Comparison of ENCODE assay signal across 24 mouse cellular contexts in genomic region chr5:48139488-48139862, GRCm38 (mm10).
A peak's percentile ranks its signal among the peaks of the same experiment; 100 is the strongest.
DNase-seq lines count a peak whose midpoint lies in the region; ATAC-seq and TF ChIP-seq lines count a peak whose summit lies in the region.
"Had no signal": no experiment of that assay in that cellular context is flagged by ENCODE, and none has a peak within 500 bp of the region (broad histone marks: within the 10 kb centered on the region; RNA-seq: fewer than 3 reads in every experiment).

No protein-coding gene starts in this region.

- peaks cover 30% of the 10 kb centered on the region for H3K27me3 ChIP-seq in forebrain, embryonic 11.5 days (ENCODE audit: control insufficient read depth, insufficient read depth, low read length)
- H3K27me3 ChIP-seq in forebrain, embryonic 14.5 days (replicated peaks; ENCODE audit: control insufficient read depth, insufficient read depth, low read length), result no peaks in the 10 kb centered on the region
- no peaks in the 10 kb centered on the region; the same call in 1 of the 2 replicates for H3K27me3 ChIP-seq in midbrain, embryonic 15.5 days (replicated peaks)
- H3K27me3 ChIP-seq in kidney, adult 2 months (replicated peaks; ENCODE audit: control insufficient read depth, insufficient read depth, low read length), result no peaks in the 10 kb centered on the region; the same call in 1 of the 2 replicates
- H3K27me3 ChIP-seq: embryonic facial prominence, embryonic 13.5 days; liver, embryonic 12.5 days; neural tube, embryonic 15.5 days had no signal

- intact Hi-C loops in gastrocnemius, postnatal 14 days (cut with DNase I; ENCODE audit: low total_unique reads), result no loop called here

- no peak for DNase-seq in forebrain, embryonic 11.5 days (ENCODE audit: low spot score)
- no peak for DNase-seq in forebrain, embryonic 14.5 days (ENCODE audit: low spot score)
- peak; percentile 61 for DNase-seq in brain, embryonic 14.5 days (ENCODE audit: low read depth)
- DNase-seq in embryo, embryonic 9.5 days (ENCODE audit: extremely low spot score), result peak; percentile 33
- DNase-seq in kidney, adult 2 months, result no peak
- no peak for DNase-seq in gastrocnemius, postnatal 14 days
- no peak for DNase-seq in gastrocnemius, postnatal 25 days
- DNase-seq: cerebellum, adult 11-12 months; cerebellum, adult 9-11 months; gastrocnemius, postnatal 36 days; heart, adult 18-20 months; kidney, postnatal 25 days; left cerebral cortex, postnatal 4 days; liver, postnatal 0 days; right cerebral cortex, adult 18-20 months; spleen, adult 18-20 months; thymus, postnatal 14 days had no signal

- H3K9me3 ChIP-seq in forebrain, embryonic 11.5 days (ENCODE audit: control insufficient read depth, low read length), result no peaks in the 10 kb centered on the region
- no peaks in the 10 kb centered on the region for H3K9me3 ChIP-seq in forebrain, embryonic 14.5 days (replicated peaks; ENCODE audit: control insufficient read depth, low read length)
- H3K9me3 ChIP-seq in midbrain, embryonic 15.5 days, result no peaks in the 10 kb centered on the region
- H3K9me3 ChIP-seq: embryonic facial prominence, embryonic 13.5 days; liver, embryonic 12.5 days; neural tube, embryonic 15.5 days had no signal

- H3K27ac ChIP-seq in forebrain, embryonic 11.5 days (ENCODE audit: low read depth, low read length), result no peak overlapping the region
- H3K27ac ChIP-seq in forebrain, embryonic 14.5 days (ENCODE audit: low read depth, low read length), result no peak overlapping the region
- H3K27ac ChIP-seq in midbrain, embryonic 15.5 days, result no peak overlapping the region
- H3K27ac ChIP-seq in kidney, adult 2 months (ENCODE audit: insufficient read depth, low read depth, low read length), result no peak overlapping the region
- H3K27ac ChIP-seq: embryonic facial prominence, embryonic 13.5 days; hindbrain, embryonic 14.5 days; liver, embryonic 12.5 days; neural tube, embryonic 15.5 days had no signal

- no peak for TF ChIP-seq CTCF in brain, embryonic 14.5 days (IDR thresholded peaks at IDR 0.05; ENCODE audit: borderline replicate concordance, extremely low read depth, insufficient read depth, insufficient read length)
- TF ChIP-seq CTCF in kidney, adult 2 months (conservative IDR thresholded peaks at IDR 0.05; ENCODE audit: insufficient read depth, insufficient read length, low read depth, low read length), result no peak

- no peaks in the 10 kb centered on the region for H3K36me3 ChIP-seq in forebrain, embryonic 11.5 days (ENCODE audit: control insufficient read depth, insufficient read depth, low read length)
- H3K36me3 ChIP-seq in forebrain, embryonic 14.5 days (ENCODE audit: control insufficient read depth, insufficient read depth, low read length), result no peaks in the 10 kb centered on the region
- H3K36me3 ChIP-seq in midbrain, embryonic 15.5 days (replicated peaks), result no peaks in the 10 kb centered on the region
- H3K36me3 ChIP-seq in kidney, adult 2 months (ENCODE audit: control insufficient read depth, insufficient read depth, low read length), result no peaks in the 10 kb centered on the region
- H3K36me3 ChIP-seq: embryonic facial prominence, embryonic 13.5 days; liver, embryonic 12.5 days; neural tube, embryonic 15.5 days had no signal

- H3K4me1 ChIP-seq in forebrain, embryonic 11.5 days (replicated peaks; ENCODE audit: control insufficient read depth, insufficient read depth, low read length), result peaks cover 3% of the 10 kb centered on the region
- no peaks in the 10 kb centered on the region for H3K4me1 ChIP-seq in forebrain, embryonic 14.5 days (ENCODE audit: control insufficient read depth, insufficient read depth, low read length)
- peaks cover 9% of the 10 kb centered on the region; the same call in 1 of the 2 replicates for H3K4me1 ChIP-seq in midbrain, embryonic 15.5 days
- no peaks in the 10 kb centered on the region for H3K4me1 ChIP-seq in kidney, adult 2 months (ENCODE audit: control insufficient read depth, insufficient read depth, low read length)
- H3K4me1 ChIP-seq: liver, embryonic 12.5 days had no signal

- WGBS in forebrain, embryonic 11.5 days, result 3% methylated on average over 6 of the region's 6 CpGs
- WGBS in forebrain, embryonic 14.5 days, result 2% methylated on average over 6 of the region's 6 CpGs
- WGBS in midbrain, embryonic 15.5 days, result 7% methylated on average over 6 of the region's 6 CpGs
- 69% methylated on average over 6 of the region's 6 CpGs for WGBS in kidney, adult 2 months

- ATAC-seq in forebrain, embryonic 11.5 days (replicated peaks; ENCODE audit: low FRiP score), result peak; percentile 63; the same call in 1 of the 2 replicates
- ATAC-seq in forebrain, embryonic 14.5 days, result no peak
- peak; percentile 40; the same call in 1 of the 2 replicates for ATAC-seq in midbrain, embryonic 15.5 days (replicated peaks)
- ATAC-seq: intestine, postnatal 0 days; liver, embryonic 12.5 days; liver, postnatal 0 days had no signal

- no peak overlapping the region for H3K4me3 ChIP-seq in forebrain, embryonic 11.5 days (ENCODE audit: low read depth, low read length)
- H3K4me3 ChIP-seq in forebrain, embryonic 14.5 days (ENCODE audit: low read depth, low read length), result no peak overlapping the region
- H3K4me3 ChIP-seq in midbrain, embryonic 15.5 days, result no peak overlapping the region
- no peak overlapping the region for H3K4me3 ChIP-seq in kidney, adult 2 months (ENCODE audit: insufficient read depth, low read depth, low read length)
- H3K4me3 ChIP-seq: embryonic facial prominence, embryonic 13.5 days; liver, embryonic 12.5 days; neural tube, embryonic 15.5 days had no signal

- H3K9ac ChIP-seq in forebrain, embryonic 11.5 days (ENCODE audit: low read length), result no peak overlapping the region
- H3K9ac ChIP-seq in forebrain, embryonic 14.5 days (ENCODE audit: low read length), result no peak overlapping the region
- no peak overlapping the region for H3K9ac ChIP-seq in midbrain, embryonic 15.5 days
- H3K9ac ChIP-seq: embryonic facial prominence, embryonic 13.5 days; hindbrain, embryonic 14.5 days; liver, embryonic 12.5 days; liver, postnatal 0 days; neural tube, embryonic 15.5 days had no signal

- TF ChIP-seq POLR2A in brain, embryonic 14.5 days (IDR thresholded peaks at IDR 0.05; ENCODE audit: borderline replicate concordance, extremely low read depth, insufficient read depth, insufficient read length, poor library complexity, severe bottlenecking), result no peak
- TF ChIP-seq POLR2A in kidney, adult 2 months (IDR thresholded peaks at IDR 0.05; ENCODE audit: low read depth, low read length), result no peak

- no peak overlapping the region for H3K4me2 ChIP-seq in forebrain, embryonic 11.5 days (ENCODE audit: low read depth, low read length, severe bottlenecking)
- H3K4me2 ChIP-seq in forebrain, embryonic 14.5 days (ENCODE audit: low read length), result no peak overlapping the region
- H3K4me2 ChIP-seq in midbrain, embryonic 15.5 days, result no peak overlapping the region
- H3K4me2 ChIP-seq: embryonic facial prominence, embryonic 13.5 days; heart, embryonic 11.5 days; hindbrain, embryonic 14.5 days; liver, embryonic 12.5 days; neural tube, embryonic 15.5 days had no signal

Comparison
In these comparisons a context has a peak if more than half of its experiments do, and no peak if none do; other contexts are left out.
1. DNase-seq: peak in brain, embryonic 14.5 days (single experiment) and embryo, embryonic 9.5 days (single experiment); none in forebrain, embryonic 11.5 days (single experiment), forebrain, embryonic 14.5 days (single experiment), kidney, adult 2 months (single experiment), gastrocnemius, postnatal 14 days (single experiment) and gastrocnemius, postnatal 25 days (single experiment).